Mouse (Mus musculus) hindbrain, embryonic 13.5 days (tissue): ENCODE measurements around the gene Mchr1. TPM values are rescaled to one million over a fixed set of nuclear protein-coding genes. Genes with fewer than 3 reads are reported as not detected.
A peak's percentile ranks its signal among the peaks of the same experiment; 100 is the strongest.

Experiments
- ATAC-seq: fragments of 200-750 bp; cut with Nextera tagmentation; 2 replicates; pipeline ENCODE4 v1.8.0; 2017; ENCODE audit warnings: moderate TSS enrichment; ENCODE audit not compliant: low FRiP score
- H3K27ac ChIP-seq: fragments of 300-500 bp; sonication (generic); 2 replicates; pipeline ENCODE4 v1.5.1; 2015; ENCODE audit warnings: inconsistent platforms, mild to moderate bottlenecking, moderate library complexity
- H3K27me3 ChIP-seq: fragments of 300-500 bp; sonication (generic); 2 replicates; pipeline ENCODE4 v1.6.1; 2015; ENCODE audit warnings: mild to moderate bottlenecking, inconsistent platforms
- H3K36me3 ChIP-seq: fragments of 300-500 bp; sonication (generic); 2 replicates; pipeline ENCODE4 v1.6.1; 2015; ENCODE audit warnings: mild to moderate bottlenecking, inconsistent platforms
- H3K4me1 ChIP-seq: fragments of 300-500 bp; sonication (generic); replicated peaks from 2 replicates; pipeline ENCODE4 v1.6.1; 2015; ENCODE audit warnings: inconsistent platforms
- H3K4me2 ChIP-seq: fragments of 300-500 bp; sonication (generic); 2 replicates; pipeline ENCODE4 v1.6.1; 2015; ENCODE audit warnings: inconsistent platforms, mild to moderate bottlenecking, moderate library complexity
- H3K4me3 ChIP-seq: fragments of 300-500 bp; sonication (generic); 2 replicates; pipeline ENCODE4 v1.5.1; 2015; ENCODE audit warnings: mild to moderate bottlenecking, inconsistent platforms
- H3K9ac ChIP-seq: fragments of 300-500 bp; sonication (generic); 2 replicates; pipeline ENCODE4 v1.6.1; 2015; ENCODE audit warnings: mild to moderate bottlenecking, inconsistent platforms
- H3K9me3 ChIP-seq: fragments of 300-500 bp; sonication (generic); 2 replicates; pipeline ENCODE4 v1.6.1; 2016; ENCODE audit warnings: inconsistent platforms
- WGBS: fragments of 180-500 bp; shearing (Covaris S2); methylation state at CpG from one replicate; pipeline ENCODE4 v1.1.7; 2015; 5-methylcytosine and 5-hydroxymethylcytosine counted together
- polyA plus RNA-seq: library from polyadenylated mRNA; unstranded; fragments of >200 nt; fragmentation: Nextera tagmentation; extraction: Ambion mirVana; gene quantifications from 2 replicates; pipeline ENCODE4 v1.2.1, GENCODE M21; 2015

The Mchr1 gene
- polyA plus RNA-seq: 1.6 and 2.1 TPM in 2 replicates

DNA sequence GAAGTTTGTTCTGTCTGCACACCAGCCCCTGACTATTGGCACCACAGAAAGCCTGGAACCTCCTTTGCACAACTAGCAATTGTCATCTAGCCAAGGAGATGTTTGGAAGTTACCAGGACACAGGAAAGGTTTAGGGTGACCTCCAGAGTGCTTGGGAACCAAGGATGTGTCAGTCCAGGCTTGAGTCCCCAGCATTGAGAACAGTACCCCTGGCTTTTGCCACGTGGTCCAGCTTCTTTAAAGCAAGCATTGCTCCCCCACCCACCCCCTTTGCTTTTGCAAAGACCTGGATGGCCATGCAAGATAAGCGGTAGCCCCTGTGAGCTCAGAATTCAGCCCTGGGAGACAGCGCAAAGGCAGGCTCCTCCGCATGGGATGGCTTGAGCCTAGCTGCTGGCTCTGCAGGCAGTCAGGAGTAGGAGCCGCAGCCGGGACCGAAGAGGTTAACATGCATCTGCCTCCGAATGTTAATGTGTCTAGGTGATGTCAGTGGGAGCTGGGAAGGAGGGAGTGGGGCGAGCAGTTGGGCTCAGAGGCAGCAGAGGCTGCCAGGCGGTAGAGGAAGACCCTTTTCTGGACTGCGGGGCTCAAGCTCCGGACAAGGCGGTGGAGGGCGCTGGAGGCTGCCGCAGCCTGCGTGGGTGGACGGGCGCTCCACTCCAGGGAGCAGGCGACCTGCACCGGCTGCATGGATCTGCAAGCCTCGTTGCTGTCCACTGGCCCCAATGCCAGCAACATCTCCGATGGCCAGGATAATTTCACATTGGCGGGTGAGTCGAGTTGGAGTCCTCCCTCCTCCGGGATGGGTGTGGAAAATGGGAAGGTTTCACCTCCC is at the start of gene Mchr1:
TSS of gene Mchr1 (plus strand) at position 414 of the 835 bp plus-strand sequence.
- Histone ChIP-seq H3K36me3 (no peaks in the 10 kb centered on the region), H3K27ac (peak within 1 kb of the TSS; percentile 63; the same call in 1 of the 2 replicates), H3K9me3 (no peaks in the 10 kb centered on the region), H3K4me1 (peaks cover 22% of the 10 kb centered on the region), H3K27me3 (peaks cover 14% of the 10 kb centered on the region), H3K4me3 (peak within 1 kb of the TSS; percentile 52), H3K9ac (peak within 1 kb of the TSS; percentile 76), H3K4me2 (peak within 1 kb of the TSS; percentile 80)
- under 1% methylated on average over 25 of the region's 25 CpGs for WGBS
- peak; percentile 92 for ATAC-seq

DNA sequence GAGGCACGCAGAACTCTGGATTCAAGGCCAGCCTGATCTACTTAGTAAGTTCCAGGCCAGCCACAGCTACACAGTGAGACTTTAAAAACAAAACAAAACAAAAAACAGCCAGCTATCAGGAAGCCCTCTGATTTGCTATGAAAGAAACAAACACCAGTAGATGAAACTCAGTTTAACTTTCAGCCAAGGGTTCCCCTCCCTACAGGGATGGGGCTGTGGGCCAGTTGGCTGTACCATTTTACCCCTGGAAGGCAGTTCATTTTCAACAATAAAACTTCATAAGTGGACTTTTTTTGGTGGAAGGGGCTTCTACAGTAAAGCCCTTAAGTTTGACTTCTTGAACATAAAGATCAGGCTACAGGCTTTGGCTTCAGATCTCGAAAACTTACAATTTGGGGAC is 46.2 kb upstream of the Mchr1 start:
- Histone ChIP-seq H3K4me1 (peaks cover 29% of the 10 kb centered on the region), H3K4me3 (peak overlapping the region; percentile 98), H3K4me2 (peak overlapping the region; percentile 80), H3K36me3 (peaks cover 8% of the 10 kb centered on the region; the same call in 1 of the 2 replicates), H3K27ac (no peak overlapping the region), H3K9me3 (no peaks in the 10 kb centered on the region), H3K27me3 (no peaks in the 10 kb centered on the region), H3K9ac (peak overlapping the region; percentile 96)
- no peak for ATAC-seq
- WGBS: 93% methylated on average over 2 of the region's 2 CpGs

DNA sequence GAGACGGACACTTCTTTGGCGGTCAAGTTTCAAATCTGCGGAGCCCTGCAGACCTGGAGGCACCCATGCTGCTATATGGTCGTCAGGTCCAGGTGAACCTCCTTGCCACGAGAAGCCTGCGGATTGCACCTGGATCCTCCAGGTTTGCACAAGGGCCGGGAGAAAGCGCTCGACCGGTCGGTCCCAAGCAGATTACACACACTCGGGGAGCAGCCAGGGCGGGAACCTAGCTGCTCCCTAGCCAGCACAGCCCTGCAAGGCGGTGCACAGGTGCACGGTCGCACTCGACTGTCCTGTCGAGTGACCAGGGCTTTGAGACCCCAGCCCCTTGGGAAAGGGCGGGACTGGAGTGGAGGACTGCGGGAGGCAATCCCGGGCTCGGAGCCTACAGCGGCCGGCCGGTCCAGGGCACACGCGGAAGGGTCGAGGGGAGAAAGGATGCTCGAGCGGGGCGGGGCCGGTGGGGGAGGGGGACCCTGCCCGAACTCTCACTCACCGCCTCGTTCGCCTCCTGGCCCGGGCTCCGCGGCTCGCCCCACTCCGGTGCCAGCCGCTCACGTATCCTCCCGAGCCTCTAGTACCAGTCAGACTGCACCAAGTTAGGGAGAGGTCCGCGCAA is 45.2 kb upstream of the Mchr1 start:
- H3K4me1 ChIP-seq: peaks cover 29% of the 10 kb centered on the region
- ATAC-seq: no peak
- peak overlapping the region; percentile 88 for H3K27ac ChIP-seq
- no peaks in the 10 kb centered on the region for H3K27me3 ChIP-seq
- H3K9me3 ChIP-seq: no peaks in the 10 kb centered on the region
- peak overlapping the region; percentile 98 for H3K4me3 ChIP-seq
- H3K4me2 ChIP-seq: peak overlapping the region; percentile 80
- H3K36me3 ChIP-seq: peaks cover 8% of the 10 kb centered on the region; the same call in 1 of the 2 replicates
- WGBS: 1% methylated on average over 31 of the region's 46 CpGs
- peak overlapping the region; percentile 96 for H3K9ac ChIP-seq

DNA sequence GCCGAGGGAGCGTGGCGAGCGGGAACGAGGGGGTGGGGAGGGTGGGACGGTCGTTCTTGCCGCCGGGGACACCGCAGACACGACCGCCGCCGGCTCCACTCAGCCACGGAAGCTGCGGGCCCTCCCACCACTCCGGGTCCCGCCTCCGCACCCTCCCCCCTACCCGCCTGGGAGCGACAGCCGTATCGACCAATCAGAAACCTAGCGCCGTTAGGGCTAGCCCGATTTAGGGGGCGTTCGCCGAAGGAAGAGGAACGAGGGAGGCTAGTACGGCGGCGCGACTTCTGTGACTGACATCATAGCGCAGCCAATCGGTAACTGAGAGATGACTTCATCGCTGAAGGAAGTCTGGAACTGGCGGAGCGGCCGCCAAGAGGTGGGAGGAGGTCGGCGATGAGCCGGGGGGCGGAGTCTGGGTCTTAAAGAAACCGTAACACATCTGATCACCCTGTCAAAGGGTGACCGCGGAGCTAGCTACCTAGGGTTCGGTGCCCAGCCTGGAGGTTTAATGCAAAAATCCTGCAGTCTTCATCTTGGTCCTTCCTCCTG is 44.6 kb upstream of the Mchr1 start, which contains the start of gene Mrtfa:
TSS of gene Mrtfa (minus strand) at position 128 of the 549 bp plus-strand sequence.
- WGBS: under 1% methylated on average over 48 of the region's 48 CpGs
- H3K9me3 ChIP-seq: no peaks in the 10 kb centered on the region
- peak within 1 kb of the TSS; percentile 88 for H3K27ac ChIP-seq
- peak within 1 kb of the TSS; percentile 98 for H3K4me3 ChIP-seq
- peak within 1 kb of the TSS; percentile 96 for H3K9ac ChIP-seq
- peak; percentile 99 for ATAC-seq
- H3K27me3 ChIP-seq: no peaks in the 10 kb centered on the region
- peaks cover 8% of the 10 kb centered on the region; the same call in 1 of the 2 replicates for H3K36me3 ChIP-seq
- peak within 1 kb of the TSS; percentile 80 for H3K4me2 ChIP-seq
- H3K4me1 ChIP-seq: peaks cover 28% of the 10 kb centered on the region

DNA sequence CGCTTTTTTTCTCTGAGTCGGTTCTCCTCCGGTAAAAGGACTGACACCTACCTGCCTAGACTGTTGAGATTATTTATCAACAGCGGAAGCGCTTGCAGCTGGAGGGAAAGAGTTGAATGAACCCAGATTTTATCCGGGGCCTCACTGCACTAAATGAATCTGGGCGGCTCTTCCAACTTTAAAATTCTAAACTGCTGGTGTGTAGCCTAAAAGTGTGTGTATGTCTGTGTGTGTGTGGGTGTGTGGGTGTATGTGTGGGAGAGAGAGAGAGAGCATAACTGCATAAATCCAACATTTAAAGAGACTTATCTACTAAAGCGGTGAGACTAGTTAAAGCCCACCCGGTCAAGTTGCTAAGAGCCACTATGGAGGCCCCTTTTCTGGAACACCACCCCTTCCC is 44.0 kb upstream of the Mchr1 start:
- 27% methylated on average over 9 of the region's 9 CpGs for WGBS
- Histone ChIP-seq H3K27ac (peak overlapping the region; percentile 78), H3K4me3 (peak overlapping the region; percentile 98), H3K9ac (peak overlapping the region; percentile 76), H3K4me1 (peaks cover 26% of the 10 kb centered on the region), H3K9me3 (no peaks in the 10 kb centered on the region), H3K4me2 (peak overlapping the region; percentile 63), H3K27me3 (no peaks in the 10 kb centered on the region), H3K36me3 (peaks cover 8% of the 10 kb centered on the region; the same call in 1 of the 2 replicates)
- no peak for ATAC-seq

DNA sequence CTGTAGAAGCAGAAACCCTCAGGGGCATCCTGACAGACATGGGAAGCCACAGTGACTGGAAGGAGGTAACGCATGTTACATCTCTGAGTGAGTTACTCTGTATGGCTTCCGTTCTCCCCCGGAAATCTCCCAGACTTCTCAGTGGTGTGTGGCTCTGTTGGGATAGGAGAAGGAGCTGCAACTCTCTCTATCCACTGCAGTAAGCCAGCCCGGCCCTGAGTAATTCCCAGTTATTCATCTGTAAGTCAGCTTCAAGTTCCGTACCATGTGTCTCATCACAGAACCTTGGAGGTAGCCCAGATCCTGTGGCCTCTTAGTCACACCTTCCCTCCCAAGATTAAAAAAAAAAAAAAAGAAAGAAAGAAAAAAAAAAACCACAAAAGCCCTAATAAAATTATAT is 43.0 kb upstream of the Mchr1 start:
- WGBS: 79% methylated on average over 5 of the region's 5 CpGs
- Histone ChIP-seq H3K4me3 (no peak overlapping the region), H3K4me1 (peaks cover 24% of the 10 kb centered on the region)

DNA sequence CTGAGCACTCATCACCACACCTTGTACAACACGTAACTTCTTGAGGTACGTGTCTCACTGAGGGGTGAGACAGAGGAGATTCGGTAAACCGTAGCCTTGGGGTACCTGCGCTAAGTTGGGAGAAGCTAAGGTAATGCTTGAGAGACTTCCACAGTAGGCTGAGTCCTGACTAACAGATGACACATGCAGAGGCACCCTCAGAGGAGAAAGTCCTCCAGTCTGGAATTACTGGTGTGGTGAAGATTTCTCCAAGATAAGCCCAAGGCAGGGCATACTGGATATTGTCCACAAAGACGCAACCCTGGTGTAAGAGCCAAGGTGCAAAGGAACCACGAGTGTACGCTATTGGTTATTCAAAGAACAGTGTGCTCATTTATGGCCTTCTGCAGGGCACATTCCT is 42.4 kb upstream of the Mchr1 start:
- no peak overlapping the region for H3K4me2 ChIP-seq
- no peaks in the 10 kb centered on the region; the same call in 1 of the 2 replicates for H3K36me3 ChIP-seq
- no peak for ATAC-seq
- H3K27me3 ChIP-seq: no peaks in the 10 kb centered on the region
- no peak overlapping the region for H3K4me3 ChIP-seq
- peaks cover 23% of the 10 kb centered on the region for H3K4me1 ChIP-seq
- H3K27ac ChIP-seq: no peak overlapping the region
- H3K9me3 ChIP-seq: no peaks in the 10 kb centered on the region
- 94% methylated on average over 8 of the region's 8 CpGs for WGBS
- H3K9ac ChIP-seq: no peak overlapping the region

More for the DNA sequence above, 43.0 kb upstream of the Mchr1 start:
- Histone ChIP-seq H3K9me3 (no peaks in the 10 kb centered on the region), H3K36me3 (peaks cover 4% of the 10 kb centered on the region; the same call in 1 of the 2 replicates), H3K27ac (no peak overlapping the region), H3K4me2 (no peak overlapping the region), H3K9ac (no peak overlapping the region), H3K27me3 (no peaks in the 10 kb centered on the region)
- ATAC-seq: no peak

DNA sequence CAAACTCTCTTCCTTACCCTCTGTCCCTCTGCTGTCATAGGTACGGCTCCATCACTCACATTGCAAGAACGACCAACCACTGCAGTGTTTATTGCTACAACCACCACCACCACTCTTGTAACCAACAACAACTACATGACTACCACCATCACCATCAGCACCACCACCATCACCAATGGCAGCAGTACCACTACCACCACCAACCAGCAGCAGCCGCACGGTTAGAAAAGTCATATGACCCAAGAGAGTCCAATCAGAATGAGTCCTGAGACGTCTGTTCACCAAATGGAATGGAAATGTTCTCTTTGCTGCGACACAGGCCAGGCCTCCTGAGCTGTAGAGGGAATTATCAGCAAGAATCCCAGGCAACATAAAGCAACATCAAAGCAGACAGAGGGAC is 40.5 kb upstream of the Mchr1 start:
- H3K4me1 ChIP-seq: peaks cover 6% of the 10 kb centered on the region
- H3K27me3 ChIP-seq: no peaks in the 10 kb centered on the region
- WGBS: 94% methylated on average over 6 of the region's 6 CpGs
- H3K9me3 ChIP-seq: no peaks in the 10 kb centered on the region
- no peaks in the 10 kb centered on the region for H3K36me3 ChIP-seq
- no peak overlapping the region for H3K4me3 ChIP-seq
- no peak overlapping the region for H3K4me2 ChIP-seq
- no peak overlapping the region for H3K27ac ChIP-seq
- no peak for ATAC-seq
- no peak overlapping the region for H3K9ac ChIP-seq

DNA sequence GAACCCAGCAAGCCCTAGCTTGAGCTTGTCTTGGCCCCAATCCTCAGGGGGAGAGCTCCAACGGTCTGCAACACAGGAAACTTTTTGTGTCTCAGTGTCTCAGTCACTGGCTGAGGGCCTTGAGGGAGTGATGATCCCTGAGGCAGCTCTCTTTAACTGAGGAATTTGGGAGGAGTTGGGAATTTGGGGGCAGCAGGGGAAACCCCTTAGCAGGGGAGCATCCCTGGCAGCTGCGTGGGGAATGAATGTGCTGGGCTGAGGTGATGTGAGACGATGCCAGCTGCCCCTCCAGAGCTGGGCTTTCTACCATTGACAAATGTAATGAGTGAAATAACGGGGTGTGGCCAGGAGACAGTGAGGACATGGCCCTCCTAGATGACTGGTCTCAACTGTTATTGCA is 39.9 kb upstream of the Mchr1 start:
- Histone ChIP-seq H3K36me3 (no peaks in the 10 kb centered on the region), H3K27ac (no peak overlapping the region), H3K9ac (no peak overlapping the region), H3K4me3 (no peak overlapping the region), H3K4me1 (peaks cover 6% of the 10 kb centered on the region), H3K9me3 (no peaks in the 10 kb centered on the region), H3K4me2 (no peak overlapping the region), H3K27me3 (no peaks in the 10 kb centered on the region)
- WGBS: 59% methylated on average over 4 of the region's 4 CpGs
- ATAC-seq: no peak

DNA sequence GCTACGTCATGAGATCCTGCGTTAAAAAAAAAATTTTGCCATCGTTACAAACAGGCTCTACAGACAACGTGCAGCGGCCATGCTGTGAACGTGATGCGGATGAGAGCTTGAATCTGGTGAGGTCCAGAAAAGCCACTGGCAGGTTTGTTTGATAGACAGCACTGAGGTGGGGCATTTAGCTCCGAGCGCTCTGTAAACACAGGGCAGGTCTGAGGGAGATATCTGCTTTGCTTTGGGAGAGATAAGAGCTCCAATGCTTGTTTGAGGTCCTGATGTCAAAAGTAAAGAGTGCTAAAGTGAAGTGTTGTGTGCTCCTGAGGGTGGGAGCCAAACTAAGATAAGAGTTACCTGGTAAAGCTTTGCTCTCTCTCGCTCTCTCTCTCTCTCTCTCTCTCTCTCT is 38.1 kb upstream of the Mchr1 start:
- Histone ChIP-seq H3K27me3 (no peaks in the 10 kb centered on the region), H3K4me1 (no peaks in the 10 kb centered on the region), H3K36me3 (no peaks in the 10 kb centered on the region), H3K9ac (no peak overlapping the region), H3K4me2 (no peak overlapping the region), H3K4me3 (no peak overlapping the region), H3K9me3 (no peaks in the 10 kb centered on the region), H3K27ac (no peak overlapping the region)
- no peak for ATAC-seq
- 91% methylated on average over 10 of the region's 10 CpGs for WGBS

DNA sequence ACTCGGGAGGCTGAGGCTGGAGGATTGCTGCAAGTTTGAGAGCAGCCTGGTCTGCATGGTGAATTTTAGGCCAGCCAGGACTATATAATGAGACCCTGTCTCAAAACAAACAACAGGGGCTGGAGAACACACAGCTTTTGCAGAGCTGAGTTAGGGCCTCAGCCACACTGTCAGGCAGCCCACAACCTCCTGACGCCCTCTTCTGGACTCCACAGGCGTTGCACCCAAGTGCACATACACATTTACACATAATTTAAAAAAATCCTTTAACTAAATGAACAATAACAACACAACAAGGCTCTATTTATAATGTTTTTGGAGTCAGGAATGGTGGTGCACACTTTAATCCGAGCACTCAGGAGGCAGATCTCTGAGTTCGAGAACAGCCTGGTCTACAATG is 36.9 kb upstream of the Mchr1 start:
- Histone ChIP-seq H3K36me3 (no peaks in the 10 kb centered on the region), H3K9me3 (no peaks in the 10 kb centered on the region), H3K4me2 (no peak overlapping the region), H3K9ac (no peak overlapping the region), H3K4me3 (no peak overlapping the region), H3K27me3 (no peaks in the 10 kb centered on the region), H3K4me1 (no peaks in the 10 kb centered on the region), H3K27ac (no peak overlapping the region)
- ATAC-seq: no peak
- WGBS: 93% methylated on average over 5 of the region's 5 CpGs

DNA sequence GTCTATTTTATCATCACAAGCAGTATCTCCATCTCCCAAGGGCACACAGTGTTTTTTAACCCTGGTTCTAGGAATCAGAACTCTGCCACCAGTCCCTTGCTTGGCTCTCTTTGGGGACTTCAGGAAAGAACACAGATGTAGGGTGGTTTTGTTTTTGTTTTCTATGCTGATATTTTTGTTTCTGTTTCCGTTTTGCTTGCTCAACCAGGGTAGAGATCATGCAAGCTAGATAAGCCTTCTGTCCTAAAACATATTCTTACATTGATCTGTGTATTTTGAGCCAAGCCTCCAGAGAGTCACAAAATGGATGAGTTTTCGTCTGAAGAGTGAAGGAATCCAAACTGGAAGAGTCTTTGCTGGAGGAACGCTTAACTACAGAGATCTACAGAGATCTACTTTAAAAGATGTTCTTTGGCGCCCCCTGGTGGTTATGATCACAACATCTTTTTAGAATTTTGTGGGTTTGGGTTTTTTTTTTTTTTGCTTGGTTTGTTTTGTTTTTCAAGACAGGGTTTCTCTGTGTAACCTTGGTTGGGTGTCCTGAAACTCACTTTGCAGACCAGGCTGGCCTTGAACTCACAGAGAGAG is 35.8 kb upstream of the Mchr1 start:
- Histone ChIP-seq H3K4me1 (no peaks in the 10 kb centered on the region), H3K36me3 (no peaks in the 10 kb centered on the region), H3K27me3 (no peaks in the 10 kb centered on the region), H3K9ac (no peak overlapping the region), H3K9me3 (no peaks in the 10 kb centered on the region), H3K27ac (no peak overlapping the region), H3K4me3 (no peak overlapping the region), H3K4me2 (no peak overlapping the region)
- ATAC-seq: no peak
- WGBS: 26% methylated on average over 4 of the region's 4 CpGs
